Mouse (Mus musculus) kidney, adult 9 months (tissue): ENCODE results near the gene Zfp14.

Experiments
- DNase-seq: peaks from one replicate; pipeline ENCODE4 v3.0.0; 2022

Gene Zfp14

DNA sequence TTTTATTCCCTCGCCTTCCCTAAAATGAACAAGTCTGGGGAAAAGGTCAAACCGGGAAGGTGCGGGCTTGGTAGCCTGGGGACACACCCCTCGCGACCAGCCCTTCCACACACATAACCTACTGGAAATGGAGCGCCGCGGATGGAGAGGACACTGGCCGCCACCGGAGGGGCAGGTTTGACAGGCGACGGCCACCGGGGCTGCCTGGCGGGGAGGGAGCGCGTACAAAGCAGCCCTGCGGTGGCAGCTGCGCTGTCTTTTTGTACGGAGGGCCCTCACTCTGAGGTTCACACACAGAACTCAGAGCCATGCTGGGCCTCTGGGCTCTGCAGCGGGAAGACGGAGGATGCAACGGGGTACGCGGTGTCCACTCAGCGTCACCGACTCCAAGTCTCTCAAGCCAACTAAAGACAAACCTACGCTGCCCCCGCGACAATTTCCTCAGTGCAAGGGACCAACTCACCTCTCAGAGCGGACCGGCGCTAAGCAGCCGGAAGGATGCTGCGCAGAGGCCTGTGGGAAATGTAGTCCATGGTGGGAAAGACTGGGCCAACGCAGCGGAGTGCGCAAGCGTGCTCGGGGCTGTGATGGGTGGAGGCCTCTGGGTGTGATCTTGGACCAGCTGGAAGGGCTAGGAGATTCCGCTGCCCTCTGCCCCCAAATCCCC, at the start of gene Zfp14:
TSS of gene Zfp14 (minus strand) at position 499 of the 667 bp plus-strand sequence.
- peak; percentile 84 for DNase-seq

DNA sequence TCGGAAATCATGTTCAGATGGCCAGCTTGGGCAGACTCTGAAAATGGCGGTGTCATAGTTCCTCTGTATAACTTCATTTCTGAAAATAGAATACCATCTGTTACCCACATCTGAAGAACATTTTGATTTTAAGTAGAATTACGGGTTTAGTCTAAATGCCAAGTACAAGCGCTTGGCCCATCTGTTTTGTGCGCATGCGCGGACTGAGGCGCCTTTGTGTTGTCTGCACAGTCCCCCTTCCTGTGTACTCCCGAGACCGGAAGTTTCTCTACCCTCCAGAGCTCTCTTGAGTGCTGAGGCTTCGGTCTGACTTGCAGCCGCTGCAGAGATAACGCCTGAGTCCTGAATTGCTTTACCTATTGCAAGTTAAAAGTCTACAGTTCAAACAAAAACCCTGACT, 48.1 kb upstream of the Zfp14 start:
- DNase-seq, result no peak

DNA sequence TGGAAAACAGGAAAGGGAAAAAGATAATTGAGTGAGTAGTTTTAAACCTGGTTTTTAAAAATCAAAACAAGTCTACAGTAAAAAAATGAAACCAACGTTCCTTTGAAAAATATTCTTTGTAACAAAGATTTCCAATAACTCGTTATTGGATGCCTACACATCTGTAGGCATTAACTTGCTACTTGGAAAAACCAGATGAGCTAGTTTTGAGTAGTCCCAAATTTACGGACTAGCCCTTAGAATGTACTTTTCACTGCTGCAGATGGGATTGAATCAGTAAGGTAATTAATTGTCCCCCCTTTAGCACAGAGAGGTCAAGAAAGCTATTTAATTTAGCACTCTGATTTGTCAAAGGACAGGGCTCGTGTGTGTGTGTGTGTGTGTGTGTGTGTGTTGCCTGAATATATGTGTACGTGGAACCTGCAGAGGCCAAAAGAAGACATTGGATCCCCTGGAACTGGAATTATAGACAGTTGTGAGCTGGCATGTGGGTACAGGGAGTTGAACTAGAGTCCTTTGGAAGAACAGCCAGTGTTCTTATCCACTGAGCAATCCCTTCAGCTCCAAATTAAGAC, 44.5 kb upstream of the Zfp14 start:
- DNase-seq, result peak; percentile 13

DNA sequence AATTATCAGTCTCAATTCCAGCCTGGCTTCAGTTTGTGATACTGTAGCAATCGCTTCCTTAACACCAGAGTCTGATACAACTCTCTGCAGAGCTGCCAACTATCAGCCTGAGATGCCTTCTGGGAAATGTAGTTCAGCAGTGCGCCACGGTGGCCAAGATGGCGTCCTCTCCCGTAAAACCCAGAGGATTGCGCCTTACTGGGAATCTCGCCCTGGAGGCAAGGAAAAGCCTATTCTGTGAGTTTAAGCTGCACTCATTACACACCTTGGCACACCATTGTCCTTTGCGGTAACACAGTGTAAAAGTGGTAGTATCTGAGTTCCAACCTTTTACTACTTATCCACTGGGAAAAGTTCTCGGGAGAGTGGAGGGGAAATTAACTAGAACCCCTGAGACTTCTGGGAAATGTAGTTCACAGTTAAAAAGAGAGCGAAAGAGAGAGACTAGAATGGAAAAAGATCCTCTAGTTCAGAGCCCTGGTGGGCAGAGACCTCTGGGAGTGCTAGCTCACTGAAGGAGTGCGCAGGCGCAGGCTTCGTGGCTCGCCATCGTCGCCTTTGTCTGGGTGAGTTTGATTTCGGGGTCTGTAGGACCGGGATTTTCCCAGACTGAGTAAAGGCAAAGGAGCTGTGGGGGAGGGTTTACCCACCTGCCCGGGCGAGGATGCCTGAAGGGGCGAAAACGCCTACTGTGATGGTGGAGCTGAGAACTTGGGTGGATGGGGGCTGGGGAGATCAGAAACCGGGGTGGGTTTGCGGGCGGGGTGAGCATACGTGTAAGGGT, 43.7 kb upstream of the Zfp14 start, which contains the start of gene Zfp260:
TSS of gene Zfp260 (plus strand) at position 132 of the 784 bp plus-strand sequence.
- peak; percentile 95 for DNase-seq

DNA sequence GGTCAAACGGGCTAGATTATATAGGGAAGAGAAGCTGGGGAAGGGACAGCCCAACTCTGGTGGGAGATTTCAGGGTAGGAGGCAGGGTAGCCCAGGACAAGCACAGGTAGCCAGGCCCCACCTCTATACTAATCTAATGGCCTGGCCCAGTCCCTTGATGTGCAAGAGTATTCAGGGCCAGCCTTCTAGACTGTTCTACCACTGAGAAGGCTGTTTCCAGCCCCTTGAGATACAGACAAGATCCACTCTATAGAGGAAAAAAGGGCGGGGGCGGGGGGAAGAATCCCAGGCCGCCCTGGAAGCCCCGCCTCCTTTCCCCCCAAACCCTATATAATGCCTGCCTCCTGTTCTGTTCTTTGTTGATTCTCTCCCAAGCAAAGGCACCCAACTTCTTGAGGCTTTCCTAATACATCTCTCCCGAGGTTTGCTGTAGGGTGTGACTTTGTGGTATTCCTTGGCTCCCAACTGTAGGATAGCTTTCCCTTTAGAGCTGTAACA, 42.8 kb upstream of the Zfp14 start:
- no peak for DNase-seq

DNA sequence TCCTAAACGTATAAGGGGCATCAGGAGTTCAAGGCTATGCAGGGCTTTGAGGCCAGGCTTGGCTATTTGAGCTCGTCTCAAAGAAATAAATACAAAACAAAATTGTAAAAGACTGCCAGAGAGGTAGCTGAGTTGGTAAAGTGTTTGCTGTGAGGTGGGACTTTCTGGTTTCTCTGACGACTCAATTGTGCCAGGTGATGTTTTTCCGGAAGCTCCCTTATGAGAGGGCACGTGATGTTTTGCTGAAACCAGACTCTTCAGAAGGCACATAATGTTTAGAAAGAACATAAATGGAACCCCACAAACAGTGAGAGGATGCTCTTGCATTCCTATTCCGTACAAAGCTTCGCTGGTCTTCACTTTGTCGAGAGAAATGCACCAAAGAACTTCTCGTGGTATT, 41.5 kb upstream of the Zfp14 start:
- DNase-seq, result no peak

DNA sequence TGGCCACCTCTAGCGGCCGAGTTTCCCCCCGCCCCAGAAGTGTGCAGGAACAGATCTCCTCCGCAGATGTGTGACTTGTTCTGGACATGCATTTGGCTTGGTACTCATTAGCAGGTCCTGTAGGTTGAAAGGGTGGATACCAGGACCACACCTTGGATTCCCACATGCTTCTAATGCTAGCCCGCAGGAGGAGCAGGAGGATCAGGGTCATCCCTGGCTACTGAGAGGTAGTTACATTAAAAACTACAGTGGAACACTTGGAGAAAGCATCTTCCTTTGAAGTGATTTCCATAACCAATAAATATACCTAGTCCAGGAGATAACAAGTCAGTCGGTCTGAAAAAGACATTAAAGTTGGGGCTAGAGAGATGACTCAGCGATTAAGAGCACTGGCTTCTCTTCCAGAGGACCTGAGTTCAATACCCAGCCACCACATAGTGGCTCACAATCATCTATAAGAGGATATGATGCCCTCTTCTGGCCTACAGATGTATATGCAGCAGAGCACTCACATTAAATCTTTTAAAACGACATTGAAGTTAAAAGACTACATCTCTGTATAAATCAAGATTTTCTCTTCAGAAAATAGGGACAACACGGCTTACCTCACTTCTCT, 39.9 kb upstream of the Zfp14 start:
- DNase-seq, result peak; percentile 27

DNA sequence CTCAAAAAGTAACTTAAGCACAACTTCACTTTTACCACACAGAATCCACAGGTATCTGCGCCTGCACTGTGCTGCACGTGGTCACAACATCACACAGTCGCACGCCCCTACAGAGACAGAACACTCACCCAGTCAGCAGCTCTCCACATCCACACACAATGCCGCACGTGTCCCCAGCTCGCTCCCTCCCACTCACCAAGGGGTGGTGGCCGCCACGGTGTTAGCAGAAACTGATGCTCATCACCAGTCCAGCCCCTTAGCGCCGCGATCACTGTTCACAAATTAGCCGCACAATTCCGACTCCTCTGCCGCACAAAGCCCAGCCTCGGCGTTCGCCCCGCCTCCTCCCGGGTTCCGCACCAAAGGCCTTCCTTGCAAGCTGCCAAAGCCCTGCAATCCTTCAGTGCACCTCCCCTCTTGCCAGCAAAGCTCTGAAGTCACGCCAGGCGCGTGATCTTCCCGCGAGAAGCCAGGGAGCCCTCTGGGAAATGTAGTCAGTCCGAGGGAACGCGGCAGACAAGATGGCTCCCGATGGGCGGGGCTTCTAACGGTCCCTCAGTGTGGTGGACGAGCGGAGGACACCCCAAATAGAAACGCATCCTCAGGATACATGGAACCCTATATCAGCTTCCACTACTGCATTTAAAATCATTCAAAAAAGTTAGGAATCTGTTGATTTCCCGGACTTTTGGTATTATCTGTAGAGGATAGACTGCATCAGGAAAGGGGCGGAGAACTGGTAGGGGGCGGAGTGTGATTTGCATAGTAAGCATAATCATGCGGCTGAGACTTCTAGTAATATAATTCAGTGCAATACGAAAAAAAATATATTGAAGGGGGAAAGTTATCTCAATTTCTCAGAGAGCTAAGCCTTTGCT, 39.2 kb upstream of the Zfp14 start, which contains the start of the genes Gm26920 and Zfp566:
TSS of gene Gm26920 (minus strand) at position 319 of the 878 bp plus-strand sequence.
TSS of gene Zfp566 (minus strand) at position 436 of the 878 bp plus-strand sequence.
- DNase-seq, result peak; percentile 98

DNA sequence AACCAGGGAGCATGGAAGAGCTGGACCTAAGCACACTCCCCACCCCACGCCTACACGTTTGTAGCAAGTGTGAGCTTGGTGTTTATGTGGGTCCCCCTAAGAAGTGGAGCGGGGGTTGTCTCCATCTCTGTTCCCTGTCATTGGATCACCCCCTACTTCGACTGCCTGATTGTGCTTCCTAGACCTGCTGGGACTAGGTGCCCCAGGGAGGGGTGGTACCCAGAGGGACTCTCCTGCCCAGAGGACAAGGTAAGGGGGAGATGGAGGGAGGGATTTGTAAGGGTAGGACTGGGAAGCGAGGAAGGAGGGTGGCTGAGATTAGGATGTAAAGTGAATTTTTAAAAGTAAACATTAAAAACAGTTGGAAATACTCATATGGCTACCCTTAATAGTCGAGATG, 38.2 kb upstream of the Zfp14 start:
- DNase-seq, result peak; percentile 18

DNA sequence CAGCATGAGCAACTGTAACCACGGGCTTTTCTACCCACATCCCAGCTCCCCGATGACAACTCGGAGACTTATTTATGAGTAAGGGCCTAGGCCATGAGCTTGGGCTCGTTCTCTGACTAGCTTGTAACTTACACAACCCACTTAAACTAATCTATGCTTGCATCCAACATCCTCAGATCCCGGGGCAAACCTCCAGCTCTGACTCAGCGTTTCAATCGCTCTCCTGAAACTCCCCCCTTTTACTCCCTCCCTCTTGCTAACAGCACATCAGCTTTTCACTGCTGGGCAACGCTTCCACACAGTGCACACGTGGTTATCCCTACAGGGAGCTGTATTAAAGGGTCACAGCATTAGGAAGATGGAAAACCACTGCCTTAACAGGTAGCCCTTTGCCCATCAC, 35.3 kb upstream of the Zfp14 start:
- DNase-seq, result no peak

DNA sequence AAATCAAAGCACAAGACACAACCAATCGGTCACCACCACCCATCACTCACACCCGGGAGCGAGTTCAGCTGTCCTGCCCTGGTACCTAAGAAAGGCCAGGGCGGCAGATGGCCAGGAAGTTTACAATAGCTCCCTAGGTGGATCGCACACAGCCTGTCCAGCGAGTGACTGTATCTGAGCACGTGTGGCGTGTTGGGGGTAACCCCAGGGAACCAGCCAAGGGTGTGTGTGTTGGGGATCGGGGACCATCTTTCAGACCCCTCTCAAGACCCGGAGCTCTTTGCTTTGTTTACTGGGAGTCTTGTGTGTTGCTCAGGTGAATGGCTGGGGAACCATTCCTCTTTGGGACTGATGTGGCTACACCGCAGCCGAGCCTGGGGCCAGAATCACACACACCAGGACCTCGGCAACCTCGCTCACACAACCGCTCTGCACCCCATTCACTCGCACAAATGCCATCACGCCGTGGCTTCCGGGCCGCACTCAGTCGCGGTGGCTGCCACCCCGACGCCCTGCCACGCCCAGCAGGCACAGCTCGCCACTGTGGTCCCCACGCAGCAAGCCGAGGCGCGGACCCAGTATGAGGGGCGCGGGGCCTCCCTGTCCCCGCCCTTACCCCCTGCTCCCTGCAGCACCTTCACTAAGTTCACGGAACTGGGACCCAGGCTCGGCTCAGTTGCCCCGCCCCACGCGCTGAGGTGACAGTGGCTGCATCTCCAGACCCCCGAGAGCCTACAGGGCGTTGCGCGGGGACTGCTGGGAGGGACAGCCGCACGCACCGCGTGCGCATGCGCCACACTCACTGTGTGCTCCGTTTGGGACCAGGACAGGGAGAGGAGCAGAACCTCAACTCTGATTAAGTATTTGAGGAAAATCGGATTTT, 21.2 kb upstream of the Zfp14 start, which contains the start of gene Zfp82:
TSS of gene Zfp82 (minus strand) at position 755 of the 883 bp plus-strand sequence.
- peak; percentile 68 for DNase-seq

DNA sequence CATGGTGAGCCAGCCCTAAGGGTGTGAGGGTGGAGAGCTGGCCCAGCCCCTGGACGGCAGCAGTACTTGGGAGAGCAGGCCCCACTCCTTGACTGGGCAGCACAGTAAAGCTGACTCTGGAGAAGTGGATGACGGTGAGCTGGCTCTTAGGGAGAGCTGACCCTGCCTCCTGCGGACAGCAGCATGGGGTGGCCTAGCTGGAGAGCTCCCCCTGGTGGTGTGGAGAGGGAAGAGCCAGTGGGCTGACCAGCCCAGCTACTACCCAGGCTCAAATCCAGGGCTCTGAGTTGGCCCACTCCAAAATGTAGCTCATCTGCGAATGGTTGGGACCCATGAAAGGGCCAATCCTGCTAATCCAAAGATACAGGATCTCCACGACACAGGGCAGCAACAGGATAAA, 13.4 kb upstream of the Zfp14 start:
- DNase-seq, result no peak

DNA sequence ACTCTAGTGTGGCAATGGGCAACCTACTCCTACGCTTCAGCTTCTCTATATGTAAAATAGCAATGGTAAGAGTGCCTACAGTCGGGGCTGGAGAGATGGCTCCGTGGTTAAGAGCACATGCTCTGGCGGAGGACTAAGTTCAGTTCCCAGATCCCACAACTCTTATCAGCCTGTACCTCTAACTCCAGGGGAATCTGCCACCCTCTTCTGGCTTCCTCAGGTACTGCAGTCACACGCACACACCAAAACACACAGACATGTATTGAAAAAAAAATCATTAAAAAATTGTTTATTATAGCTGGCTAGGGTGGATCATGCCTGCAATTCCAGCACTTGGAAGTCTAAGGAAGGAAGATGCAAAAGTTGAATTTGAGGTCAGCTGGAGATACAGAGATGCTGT, 11.3 kb upstream of the Zfp14 start:
- peak; percentile 14 for DNase-seq

DNA sequence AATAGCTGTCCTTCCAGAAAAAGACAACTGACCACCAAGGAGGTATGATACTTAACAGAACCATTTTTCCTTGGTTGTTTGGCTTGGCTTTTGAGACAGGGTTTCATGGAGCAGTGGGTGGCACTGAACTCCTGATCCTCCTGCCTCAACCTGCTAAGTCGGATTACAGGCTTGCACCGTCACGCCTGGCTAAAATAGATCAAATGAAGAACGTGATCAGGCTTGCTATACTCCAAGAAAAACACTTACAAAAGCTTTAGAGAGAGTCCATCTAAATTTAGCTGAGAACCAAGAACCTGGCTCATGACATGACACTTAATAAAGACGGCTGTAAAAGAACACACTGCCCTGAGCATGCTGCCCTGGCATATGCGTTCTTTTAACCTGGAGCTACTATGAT, 9.2 kb upstream of the Zfp14 start:
- no peak for DNase-seq

DNA sequence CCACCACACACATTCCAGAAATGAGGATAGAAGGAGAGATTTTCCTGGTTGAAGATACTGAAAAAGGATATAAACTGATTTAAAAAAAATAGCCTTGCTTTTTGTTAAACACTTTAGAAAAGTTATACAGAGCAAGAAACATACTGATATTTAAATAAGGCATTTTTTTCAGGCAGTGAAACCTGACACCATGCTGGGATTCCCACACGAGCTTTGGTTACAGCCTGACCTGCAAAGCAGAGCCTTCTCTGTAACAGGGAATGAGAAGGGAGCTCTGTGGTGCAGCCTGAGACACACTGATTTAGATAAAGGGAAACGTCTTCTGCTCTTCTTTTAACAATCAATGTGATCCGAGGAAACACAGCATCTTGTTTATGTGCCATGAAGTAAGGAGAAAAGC, 2.4 kb upstream of the Zfp14 start:
- DNase-seq, result no peak

DNA sequence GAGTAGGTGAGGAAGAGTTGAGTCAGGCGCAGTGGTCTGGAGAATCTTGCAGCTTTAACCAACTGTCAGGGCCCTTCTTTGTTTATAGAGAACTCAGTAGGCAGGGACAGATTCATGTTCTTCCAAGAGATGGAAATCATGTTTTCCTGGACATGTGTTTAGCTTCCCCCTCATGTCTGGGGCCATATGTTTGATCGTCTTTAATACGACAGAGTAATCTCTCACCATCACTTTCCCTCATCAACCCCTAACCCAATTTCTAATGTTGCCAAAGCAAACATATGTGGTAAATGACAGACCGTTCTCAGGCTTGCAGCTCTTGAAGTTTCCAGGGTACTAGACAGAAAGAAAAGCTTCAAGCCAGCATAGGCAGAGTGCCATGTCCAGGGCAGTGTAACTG, 3.1 kb downstream of the Zfp14 start:
- no peak for DNase-seq

DNA sequence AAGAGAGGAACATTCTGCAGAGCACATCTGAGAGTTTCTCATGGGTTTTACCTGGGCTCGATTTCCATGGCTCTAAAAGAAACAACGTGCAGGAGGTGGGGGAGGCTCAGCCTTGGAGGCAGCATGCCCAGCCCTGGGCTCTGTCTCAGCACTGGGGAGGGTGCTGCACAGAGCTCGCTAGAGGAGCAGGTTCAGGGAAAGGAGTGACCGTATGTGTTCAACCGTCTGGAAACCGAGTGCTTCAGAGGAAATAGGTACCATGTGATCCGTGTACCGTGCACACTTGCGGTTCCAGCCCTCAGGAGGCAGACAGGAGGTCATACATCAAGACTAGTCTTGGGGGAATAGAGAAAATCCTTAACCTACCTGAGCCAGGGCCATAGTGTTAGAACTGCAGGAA, 6.8 kb downstream of the Zfp14 start:
- no peak for DNase-seq

DNA sequence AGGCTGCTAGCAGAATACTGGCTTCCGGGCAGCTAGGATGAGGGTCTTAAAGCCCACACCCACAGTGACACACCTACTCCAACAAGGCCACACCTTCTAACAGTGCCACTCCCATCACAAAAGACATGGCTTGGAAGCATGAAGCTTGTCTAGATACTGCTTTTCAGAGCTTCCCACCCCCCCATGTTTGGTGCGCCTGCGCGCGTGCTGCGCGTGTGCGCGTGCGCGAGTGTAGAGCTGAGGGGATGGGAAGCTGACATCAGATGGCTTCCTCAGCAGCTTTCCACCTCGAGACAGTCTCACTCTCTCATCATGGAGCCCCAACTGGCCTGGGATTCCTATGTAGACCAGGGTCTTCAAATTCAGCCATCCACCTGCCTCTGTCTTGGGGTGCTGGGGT, 16.8 kb downstream of the Zfp14 start:
- no peak for DNase-seq

DNA sequence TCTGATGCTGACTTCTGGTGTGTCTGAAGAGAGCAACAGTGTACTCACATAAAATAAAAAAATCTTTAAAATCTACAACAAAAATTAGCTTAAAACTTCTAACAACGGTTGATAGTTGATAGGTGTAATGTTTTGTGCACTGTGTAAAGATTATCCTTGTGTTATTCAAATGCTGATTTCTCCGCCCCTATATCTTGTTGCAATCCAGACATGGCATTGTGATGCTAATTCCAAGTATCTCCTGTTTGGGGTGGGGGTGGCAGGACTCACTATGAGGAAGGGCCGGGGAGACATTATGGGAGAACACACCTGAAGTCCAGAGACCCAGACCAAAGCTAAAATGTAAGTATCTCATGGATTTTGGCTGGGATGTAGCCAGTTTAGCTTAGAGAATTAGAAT, 19.8 kb downstream of the Zfp14 start:
- no peak for DNase-seq

DNA sequence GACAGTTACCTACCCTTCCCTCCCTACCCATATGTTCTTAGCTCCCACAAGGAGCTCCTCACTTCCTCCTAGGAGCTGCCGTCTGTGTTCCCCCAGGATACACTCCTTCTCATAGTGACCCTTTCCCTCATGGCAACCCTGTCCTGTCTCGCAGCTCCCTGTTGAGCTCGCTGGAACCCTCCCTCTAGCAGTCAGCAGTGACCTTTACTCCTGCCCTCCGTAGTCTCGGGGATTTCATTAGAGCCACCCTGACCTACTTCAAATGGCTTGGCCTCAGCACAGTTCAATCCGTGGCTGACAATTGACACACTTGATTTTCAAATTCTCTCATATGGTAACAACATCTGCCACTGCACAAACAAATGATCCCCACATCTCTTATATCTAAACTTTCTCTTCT, 20.5 kb downstream of the Zfp14 start:
- DNase-seq, result peak; percentile 15

DNA sequence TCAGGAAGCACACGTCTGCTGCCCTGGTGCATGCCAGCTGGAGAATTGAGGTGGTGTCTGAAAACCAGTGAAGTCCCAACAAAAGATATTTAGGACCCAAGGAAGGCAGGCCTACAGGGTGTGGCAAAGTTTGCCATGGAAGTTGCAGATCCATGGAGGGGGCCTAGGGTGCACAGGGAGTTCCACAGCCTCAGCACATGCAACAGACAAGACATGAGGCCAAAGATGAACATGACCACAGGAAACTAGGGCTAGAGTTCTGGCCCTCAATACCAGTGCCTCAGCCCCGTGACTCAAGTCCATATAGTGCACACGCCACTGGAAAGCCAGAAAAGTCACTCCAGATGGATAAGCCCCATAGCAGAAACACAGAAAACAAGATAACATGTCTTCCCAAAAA, 22.6 kb downstream of the Zfp14 start:
- no peak for DNase-seq
